Mouse (Mus musculus) stomach, postnatal 0 days (tissue): ENCODE results near the gene Osbpl7.

Source experiments
- CTCF ChIP-seq: IDR thresholded peaks from 2 replicates; pipeline ENCODE4 v1.5.1; 2016; ENCODE audit warnings: antibody characterized with exemption, low read depth, mild to moderate bottlenecking, moderate library complexity
- EP300 ChIP-seq: optimal IDR thresholded peaks from 2 replicates; pipeline ENCODE3; 2016; ENCODE audit warnings: antibody characterized with exemption

DNA sequence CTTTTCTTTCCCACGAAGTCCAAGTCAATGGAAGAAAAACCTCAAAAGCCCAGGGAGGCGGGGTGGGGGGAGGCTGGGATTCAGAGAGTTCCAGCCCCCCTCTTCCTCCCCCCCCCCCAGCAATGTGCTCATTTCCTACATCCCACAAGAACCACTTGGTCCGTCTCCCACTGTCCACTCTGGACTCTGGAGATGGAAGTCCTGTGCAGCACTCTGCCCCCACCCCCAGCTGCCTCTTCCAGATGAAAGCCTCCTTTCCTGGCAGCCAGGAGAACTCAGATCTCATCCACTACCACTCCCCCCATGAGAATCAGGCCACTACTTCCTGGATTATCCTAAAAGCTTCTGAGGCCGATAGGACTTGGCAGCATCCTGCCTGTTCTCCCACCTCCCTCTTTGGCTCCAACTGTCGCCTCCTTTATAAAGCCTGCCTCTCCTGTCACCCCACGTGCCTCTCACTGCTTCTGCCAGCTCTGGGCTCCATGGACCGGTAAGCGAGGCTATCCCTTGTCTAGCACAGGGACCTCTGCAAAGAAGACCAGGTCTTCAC is 37.2 kb upstream of the Osbpl7 start, which contains the start of gene Sp6:
- TF ChIP-seq CTCF = no peak
- no peak for TF ChIP-seq EP300
